Mouse (Mus musculus) adrenal gland, adult 8-10 months (tissue): ENCODE data around the gene Rnf10. TPM values are rescaled to one million over a fixed set of nuclear protein-coding genes. Genes with fewer than 3 reads are reported as not detected.
"Not testable (repeated sequence)": the region's sequence is repeated elsewhere in the genome, so short reads cannot be mapped to it uniquely, and the experiment has no call there.

Experiments used
- DNase-seq: peaks from one replicate; pipeline ENCODE4 v3.0.0; 2022
- total RNA-seq, 4 experiments: library from RNA; stranded (reverse); gene quantifications; 2 replicates each; pipeline ENCODE4 v1.2.4; 2022

Gene Rnf10
- 100 to 1,000 TPM; 218 to 258 (median 235) TPM for total RNA-seq

DNA sequence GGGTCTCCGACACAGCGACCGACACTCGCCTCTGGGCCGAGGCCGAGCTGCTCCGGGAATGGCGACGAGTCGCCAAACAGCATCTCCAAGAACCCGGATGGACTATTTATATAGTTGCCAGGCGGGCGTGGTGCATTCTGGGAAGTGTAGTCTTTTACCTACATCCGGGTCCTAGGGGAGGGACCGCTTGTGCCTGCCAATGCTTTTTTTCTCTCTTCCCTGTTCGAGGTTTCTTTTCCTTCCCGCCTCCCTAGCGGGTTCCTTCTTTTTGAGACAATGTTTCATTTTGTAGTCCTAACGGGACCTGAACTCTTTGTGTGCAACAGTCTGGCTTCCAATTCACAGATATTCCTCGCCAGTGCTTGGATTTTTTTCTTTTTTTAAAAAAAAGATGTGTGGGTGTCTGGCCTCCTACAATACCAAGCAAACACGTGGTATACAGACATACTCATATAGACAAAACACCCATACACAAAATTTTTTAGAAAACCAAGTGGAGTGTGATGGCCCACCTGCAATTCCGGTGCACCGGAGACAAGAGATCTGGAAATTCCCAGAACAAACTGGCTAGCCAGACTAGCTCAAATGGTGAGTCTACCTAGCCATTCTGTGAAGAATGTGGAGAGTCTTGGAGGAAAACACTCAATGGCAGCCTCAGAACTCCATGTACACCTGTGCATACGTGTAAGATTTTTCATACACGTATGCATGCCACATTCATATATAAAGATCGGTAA, at the start of gene Rnf10:
Gene Rnf10 (minus strand): TSS at position 87 of the 737 bp plus-strand sequence.
- DNase-seq: peak; percentile 96

DNA sequence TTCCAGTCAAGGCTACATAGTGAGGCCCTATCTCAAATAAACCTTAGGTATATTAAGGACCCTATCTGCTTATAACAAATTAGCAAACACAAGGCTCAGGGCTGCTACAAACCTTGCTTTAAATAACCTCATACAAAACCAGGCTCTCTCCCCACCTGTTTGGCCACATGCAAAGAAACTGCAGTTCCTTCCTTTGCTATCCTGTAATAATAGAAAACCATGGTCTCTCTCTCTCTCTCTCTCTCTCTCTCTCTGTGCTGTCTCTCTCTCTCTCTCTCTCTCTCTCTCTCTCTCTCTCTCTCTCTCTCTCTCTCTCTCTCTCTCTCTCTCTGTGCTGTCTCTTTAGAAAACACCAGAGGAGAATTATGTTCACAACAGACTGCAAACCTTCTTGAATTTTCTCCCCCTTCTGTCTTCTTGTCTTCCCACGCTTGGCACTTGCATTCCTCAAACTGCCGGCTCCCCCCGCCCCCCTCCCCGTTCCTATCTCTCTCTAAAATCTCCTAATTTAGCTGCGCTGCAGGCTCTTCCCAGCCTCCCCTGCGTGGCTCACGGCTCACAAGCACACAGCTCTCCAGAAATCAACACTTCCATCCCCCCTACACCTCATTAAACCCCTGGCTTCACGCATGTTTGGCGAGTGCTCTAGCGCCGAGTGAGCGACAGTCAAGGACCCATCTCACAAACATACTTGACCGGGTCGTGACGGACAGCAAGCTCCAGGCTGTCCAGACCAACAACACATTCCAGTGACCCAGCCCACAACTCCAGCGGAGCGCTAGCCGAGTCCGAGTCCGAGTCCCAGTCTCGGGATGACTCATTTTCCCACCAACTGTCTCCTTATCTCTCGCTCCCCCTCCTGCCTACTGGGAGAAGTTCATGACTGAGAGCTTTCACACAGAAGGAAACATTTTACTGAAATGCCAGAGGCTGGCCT, 46.6 kb upstream of the Rnf10 start:
- DNase-seq: peak; percentile 79

DNA sequence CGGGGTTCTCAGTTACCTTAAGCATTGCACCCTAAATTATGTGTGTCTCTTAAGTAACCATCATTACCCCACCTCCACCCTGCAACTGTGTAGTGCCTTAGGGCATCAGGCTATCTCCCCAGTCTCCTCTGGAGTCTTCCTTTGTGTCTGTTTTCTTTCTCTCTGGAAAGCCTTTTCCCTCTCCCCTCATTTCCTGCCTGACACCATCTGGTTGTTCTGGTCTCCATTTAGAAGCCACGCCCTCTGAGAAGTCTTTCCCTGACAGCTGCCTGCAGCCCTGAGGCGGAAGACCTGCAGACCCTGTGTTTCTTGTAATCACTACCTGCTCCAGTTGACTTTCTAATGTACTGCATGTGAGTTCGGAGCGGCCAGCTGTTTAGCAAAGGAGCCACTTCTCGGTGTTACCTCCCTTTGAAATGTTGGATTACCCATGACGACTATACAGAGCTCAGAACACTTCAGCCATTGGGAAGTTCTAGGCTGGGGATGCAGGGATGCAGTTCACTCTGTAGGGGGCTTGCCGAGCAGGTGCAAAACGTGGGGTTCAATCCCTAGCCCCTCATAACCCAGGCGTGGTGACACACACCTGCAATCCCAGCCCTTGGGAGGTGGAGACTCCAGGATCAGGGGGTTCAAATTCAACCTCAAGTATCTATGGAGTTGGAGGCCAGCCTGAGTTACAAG, 45.1 kb upstream of the Rnf10 start:
- DNase-seq: no peak

DNA sequence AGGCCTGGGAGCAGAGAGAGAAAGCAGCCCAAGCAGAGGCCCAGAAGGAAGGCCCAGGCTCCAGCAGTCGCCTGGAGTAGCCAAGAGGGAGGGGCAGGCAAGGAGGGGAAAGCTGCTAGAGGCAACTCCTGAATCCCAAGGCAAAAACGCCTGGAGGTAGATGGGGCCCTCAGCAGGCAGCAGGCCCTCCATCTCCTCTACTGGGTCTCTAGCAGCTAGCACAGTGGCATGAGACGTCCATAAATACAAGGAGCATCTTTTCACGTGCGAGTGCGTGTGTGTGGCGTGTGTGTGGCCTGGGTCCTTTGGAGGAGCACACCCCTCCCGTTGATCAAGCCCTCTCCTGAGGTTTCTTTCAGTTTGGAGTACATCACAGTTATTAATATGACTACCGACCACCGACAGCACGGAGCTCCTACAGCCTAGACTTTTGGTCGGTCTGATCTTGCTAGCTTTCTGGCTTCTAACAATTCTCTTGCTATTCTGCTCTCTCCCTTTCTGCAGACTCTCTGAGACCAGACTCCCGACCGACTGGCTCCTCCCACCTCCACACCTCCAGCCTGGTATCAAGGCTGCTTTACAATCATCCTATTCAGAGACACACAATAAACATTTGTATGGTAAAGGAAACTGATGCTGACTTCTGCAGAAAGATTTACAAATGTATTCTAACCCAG, 44.4 kb upstream of the Rnf10 start:
- DNase-seq: no peak

GRCm38 (mm10) chr5:115313668-115313943, 40.9 kb upstream of the Rnf10 start:
- DNase-seq: no peak

GRCm38 (mm10) chr5:115312816-115313667, 40.3 kb upstream of the Rnf10 start:
- no peak for DNase-seq

- DNase-seq: no peak
These were observed 39.7 kb upstream of the Rnf10 start for GRCm38 (mm10) chr5:115312354-115312753.

DNA sequence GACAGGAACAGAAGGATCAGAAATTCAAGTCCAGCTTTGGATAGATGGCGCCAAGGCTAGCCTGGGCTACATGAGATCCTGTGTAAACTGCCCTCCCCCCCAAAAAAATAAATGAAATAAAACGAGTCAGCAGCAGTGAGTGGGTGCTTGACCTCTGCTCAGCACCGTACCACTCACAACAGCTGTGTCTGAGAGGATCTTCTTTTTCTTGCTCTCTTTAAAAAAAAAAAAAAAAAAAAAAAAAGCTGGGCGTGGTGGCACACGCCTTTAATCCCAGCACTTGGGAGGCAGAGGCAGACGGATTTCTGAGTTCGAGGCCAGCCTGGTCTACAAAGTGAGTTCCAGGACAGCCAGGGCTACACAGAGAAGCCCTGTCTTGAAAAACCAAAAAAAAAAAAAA, 29.5 kb upstream of the Rnf10 start:
- not testable (repeated sequence) for DNase-seq

- no peak for DNase-seq
These were observed 28.9 kb upstream of the Rnf10 start for GRCm38 (mm10) chr5:115301615-115302014.

GRCm38 (mm10) chr5:115300792-115301614, 28.3 kb upstream of the Rnf10 start, which contains the start of gene Dynll1:
Gene Dynll1 (minus strand): TSS chr5:115300999.
- DNase-seq: peak; percentile 98

GRCm38 (mm10) chr5:115300035-115300744, 27.5 kb upstream of the Rnf10 start:
- DNase-seq: no peak

DNA sequence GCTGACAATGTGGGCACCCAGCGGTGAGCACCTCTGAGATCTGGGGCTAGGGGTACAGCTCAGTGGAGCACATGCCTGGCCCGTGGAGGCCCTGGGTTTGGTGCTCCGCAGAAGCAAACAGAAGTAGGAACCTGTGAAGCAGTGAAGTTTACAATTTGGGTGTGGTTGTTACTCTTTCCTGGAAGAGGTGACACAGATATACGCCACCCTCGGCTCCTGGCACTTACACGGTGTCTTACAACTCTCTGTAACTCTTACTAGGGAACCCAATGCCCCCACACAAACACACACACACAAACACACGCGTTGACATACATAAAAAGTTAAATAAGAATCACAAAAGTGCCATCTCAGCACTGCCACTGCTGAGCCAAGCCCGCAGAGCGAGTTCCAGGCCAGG, 23.6 kb upstream of the Rnf10 start:
- DNase-seq: no peak

DNA sequence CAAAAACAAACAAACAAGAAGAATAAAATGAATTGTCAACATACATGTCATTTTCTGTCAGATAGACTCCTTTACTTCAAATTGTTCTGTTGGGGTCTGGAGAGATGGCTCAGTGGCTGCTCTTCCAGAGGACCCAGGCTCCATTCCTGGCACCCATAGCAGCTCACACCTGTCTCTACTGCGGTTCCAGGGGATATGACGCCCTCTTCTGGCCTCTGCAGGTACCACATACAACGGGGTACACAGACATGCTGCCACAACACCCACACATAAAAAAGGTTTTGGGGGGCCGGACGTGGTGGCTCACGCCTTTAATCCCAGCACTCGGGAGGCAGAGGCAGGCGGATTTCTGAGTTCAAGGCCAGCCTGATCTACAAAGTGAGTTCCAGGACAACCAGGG, 21.5 kb upstream of the Rnf10 start:
- no peak for DNase-seq

DNA sequence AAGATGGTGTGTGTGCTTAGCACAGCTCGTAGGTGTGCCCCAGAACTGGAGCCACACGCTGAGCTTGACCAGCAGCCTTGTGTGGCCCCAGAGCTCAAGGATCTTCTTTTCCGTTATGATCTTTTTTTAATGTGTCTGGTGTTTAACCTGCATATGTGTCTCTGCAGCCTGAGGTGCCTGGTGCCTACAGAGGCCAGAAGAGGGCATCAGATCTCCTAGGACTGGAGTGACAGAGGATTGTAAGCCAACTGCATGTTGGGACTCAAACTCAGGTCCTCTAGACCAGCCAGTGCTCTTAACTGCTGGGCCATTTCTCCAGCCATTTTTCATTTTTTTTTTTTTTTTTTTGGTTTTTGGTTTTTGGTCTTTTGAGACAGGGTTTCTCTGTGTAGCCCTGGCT, 12.0 kb upstream of the Rnf10 start:
- no peak for DNase-seq

- DNase-seq: no peak
These were observed 7.5 kb upstream of the Rnf10 start for GRCm38 (mm10) chr5:115280050-115280687.

DNA sequence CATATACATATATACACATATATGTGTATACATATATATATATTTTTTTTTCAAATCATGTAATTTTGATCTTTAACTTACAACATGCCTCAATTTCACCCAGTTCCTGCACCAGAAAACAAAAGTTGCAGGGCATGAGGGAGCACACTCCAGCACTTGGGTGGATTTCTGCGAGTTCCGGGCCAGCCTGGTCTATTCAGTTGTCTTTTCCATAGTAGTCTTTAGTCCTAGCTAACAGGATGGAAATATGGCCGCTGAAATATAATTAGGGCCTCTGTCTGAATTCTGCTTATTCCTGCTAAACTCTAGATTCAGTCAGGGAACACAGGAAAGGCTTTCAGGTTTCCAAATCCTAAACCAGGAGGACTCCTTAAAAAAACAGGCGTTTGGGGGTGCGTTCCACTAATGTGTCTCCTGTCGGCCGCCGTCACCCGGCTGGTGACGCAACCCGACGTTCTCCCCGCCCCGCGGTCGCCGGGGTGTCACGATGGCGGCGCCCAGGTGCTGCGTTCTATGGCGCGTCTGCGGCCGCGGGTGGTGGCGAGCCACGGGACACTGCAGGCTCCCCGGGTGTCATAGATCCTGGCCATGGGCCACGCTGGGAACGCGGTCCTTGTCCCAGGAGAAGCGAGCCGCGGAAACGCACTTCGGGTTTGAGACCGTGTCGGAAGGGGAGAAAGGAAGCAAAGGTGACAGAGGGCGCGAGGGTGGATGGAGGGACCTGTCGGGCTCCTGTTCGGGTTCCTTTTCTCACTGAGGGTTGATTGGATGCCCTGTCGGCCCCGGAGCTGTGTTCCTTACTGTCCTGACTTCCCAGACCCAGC, 6.7 kb upstream of the Rnf10 start, which contains the start of gene Coq5:
Gene Coq5 (plus strand): TSS at position 441 of the 824 bp plus-strand sequence.
- DNase-seq: peak; percentile 80

DNA sequence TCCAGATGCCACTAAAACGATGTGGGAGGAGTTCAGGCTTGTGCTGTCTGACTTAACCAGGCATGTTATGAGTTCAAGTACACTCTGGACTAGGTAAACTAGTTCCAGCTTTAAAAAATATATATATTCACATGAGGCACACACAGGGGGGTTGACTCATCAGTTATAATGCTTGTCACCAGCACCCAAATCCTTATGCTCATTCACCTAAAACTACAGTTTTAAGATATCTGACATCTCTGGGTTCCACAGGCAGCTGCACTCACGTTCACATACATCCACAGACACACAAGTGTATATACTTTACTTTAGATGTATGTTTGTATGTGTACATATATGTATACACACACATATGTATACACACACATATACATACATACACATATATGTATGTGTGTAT, 6.1 kb upstream of the Rnf10 start:
- DNase-seq: no peak

GRCm38 (mm10) chr5:115278053-115278452, 5.4 kb upstream of the Rnf10 start:
- no peak for DNase-seq
